Mouse (Mus musculus): ENCODE measurements at regions not wholly inside any gene's neighbourhood (a gene's known extent, or its start where the extent isn't known, plus 50 kb on each side); places are given as distances from the start of the nearest gene placed in this dataset.

DNA sequence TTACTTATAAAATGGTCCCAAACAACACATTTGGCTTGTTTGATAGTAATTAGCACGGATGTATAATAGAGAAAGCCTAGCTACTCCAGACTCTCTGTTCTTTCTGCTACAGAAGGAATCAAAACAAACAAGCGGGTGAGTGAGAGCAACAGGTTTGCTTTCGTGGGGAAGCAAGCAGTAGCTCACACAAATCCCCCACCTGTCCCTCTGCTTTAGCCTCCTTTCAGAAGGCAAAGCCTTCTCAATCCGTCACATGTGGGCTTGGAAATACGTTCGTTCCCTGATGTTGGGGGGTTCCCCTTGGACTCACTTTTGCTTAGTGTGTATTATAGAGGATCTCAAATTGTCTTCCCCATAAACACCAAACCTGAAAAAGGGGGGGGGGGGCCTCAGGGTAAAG lies 311.8 kb downstream of the Ndfip2 start:
- Histone ChIP-seq H3K9me3 (ENCODE audit: low read length) (no peaks in the 10 kb centered on the region), H3K4me1 (replicated peaks; ENCODE audit: low read depth, low read length) (no peaks in the 10 kb centered on the region), H3K27me3 (ENCODE audit: insufficient read depth, low read length) (no peaks in the 10 kb centered on the region), H3K36me3 (ENCODE audit: insufficient read depth, low read length) (no peaks in the 10 kb centered on the region), H3K4me3 (replicated peaks; ENCODE audit: low read length) (no peak overlapping the region)
- TF ChIP-seq NANOG (IDR thresholded peaks at IDR 0.05; ENCODE audit: borderline replicate concordance, low read length) (no peak), CTCF (conservative IDR thresholded peaks at IDR 0.05; ENCODE audit: low read length) (no peak), POU5F1 (IDR thresholded peaks at IDR 0.05; ENCODE audit: borderline replicate concordance, low read length) (no peak)

DNA sequence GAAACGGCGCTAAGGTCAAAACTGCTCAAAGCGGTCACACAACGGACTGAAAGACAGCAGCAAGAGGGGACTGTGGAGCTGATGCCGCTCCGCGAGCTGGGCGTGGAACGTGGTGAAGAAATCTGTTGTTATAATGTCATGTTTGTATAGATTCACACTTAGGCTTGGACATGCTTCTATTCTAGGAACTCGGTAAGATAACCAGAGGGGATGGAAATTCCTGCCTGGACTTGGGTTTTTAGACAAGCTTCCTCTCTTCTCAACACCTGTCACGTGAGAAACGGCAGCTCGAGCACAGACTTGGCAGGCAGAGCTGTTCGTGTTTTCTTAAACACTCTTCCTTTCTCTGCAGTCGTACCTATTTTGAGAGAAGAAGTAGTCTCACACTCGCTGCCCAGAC lies 307.5 kb downstream of the Ndfip2 start:
- H3K4me3 ChIP-seq (replicated peaks; ENCODE audit: low read length), result no peak overlapping the region
- no peaks in the 10 kb centered on the region for H3K9me3 ChIP-seq (ENCODE audit: low read length)
- no peaks in the 10 kb centered on the region for H3K4me1 ChIP-seq (replicated peaks; ENCODE audit: low read depth, low read length)
- no peaks in the 10 kb centered on the region for H3K27me3 ChIP-seq (ENCODE audit: insufficient read depth, low read length)
- TF ChIP-seq CTCF (conservative IDR thresholded peaks at IDR 0.05; ENCODE audit: low read length), result no peak
- no peak for TF ChIP-seq POU5F1 (IDR thresholded peaks at IDR 0.05; ENCODE audit: borderline replicate concordance, low read length)
- no peak for TF ChIP-seq NANOG (IDR thresholded peaks at IDR 0.05; ENCODE audit: borderline replicate concordance, low read length)
- no peaks in the 10 kb centered on the region for H3K36me3 ChIP-seq (ENCODE audit: insufficient read depth, low read length)

DNA sequence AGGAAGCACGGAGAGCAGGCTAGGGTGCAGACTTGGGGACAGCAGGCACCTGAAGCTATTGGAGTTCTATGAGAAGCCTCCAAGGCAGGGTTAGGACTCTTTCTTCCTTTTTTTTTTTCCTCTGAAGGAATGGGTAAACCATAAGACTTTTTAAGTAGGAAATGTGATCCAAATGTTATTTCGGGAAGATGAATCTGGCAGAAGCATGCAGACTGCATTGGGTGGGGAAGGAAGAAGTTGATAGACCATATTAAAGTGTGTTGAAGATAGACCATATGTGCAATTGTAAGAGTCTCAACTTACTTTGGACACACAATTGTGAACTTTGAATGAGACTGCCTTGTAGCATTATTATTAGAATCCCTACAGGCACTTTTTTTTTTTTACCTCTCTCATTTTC lies 304.5 kb downstream of the Ndfip2 start:
- Histone ChIP-seq H3K9me3 (ENCODE audit: low read length) (no peaks in the 10 kb centered on the region), H3K4me1 (replicated peaks; ENCODE audit: low read depth, low read length) (no peaks in the 10 kb centered on the region), H3K27me3 (ENCODE audit: insufficient read depth, low read length) (no peaks in the 10 kb centered on the region), H3K36me3 (ENCODE audit: insufficient read depth, low read length) (no peaks in the 10 kb centered on the region), H3K4me3 (replicated peaks; ENCODE audit: low read length) (no peak overlapping the region)
- TF ChIP-seq CTCF (conservative IDR thresholded peaks at IDR 0.05; ENCODE audit: low read length) (no peak), POU5F1 (IDR thresholded peaks at IDR 0.05; ENCODE audit: borderline replicate concordance, low read length) (no peak)

DNA sequence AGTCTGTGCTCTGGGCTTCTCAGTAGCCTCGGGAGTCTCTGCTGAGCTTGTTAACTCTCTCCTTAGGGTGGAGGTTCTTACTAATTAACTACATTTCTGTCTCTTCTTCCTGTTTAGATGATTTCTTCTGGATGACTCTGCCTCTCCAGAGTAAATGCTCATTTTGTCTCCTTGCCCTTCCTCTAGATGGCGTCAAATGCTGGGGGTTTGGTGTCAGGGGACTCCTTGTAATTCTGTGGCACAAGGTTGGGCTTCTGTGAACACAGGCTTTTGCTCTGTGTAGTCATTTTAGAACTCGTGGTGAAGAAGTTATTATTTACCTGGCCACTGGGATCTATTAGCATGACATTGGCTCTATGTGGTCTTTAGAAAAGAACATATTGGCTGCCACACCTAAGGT lies 298.4 kb downstream of the Ndfip2 start:
- TF ChIP-seq NANOG (IDR thresholded peaks at IDR 0.05; ENCODE audit: borderline replicate concordance, low read length), result no peak
- TF ChIP-seq POU5F1 (IDR thresholded peaks at IDR 0.05; ENCODE audit: borderline replicate concordance, low read length), result no peak
- TF ChIP-seq CTCF (conservative IDR thresholded peaks at IDR 0.05; ENCODE audit: low read length), result 0 out of 2 replicates have a peak, but pooled peaks have one; percentile 10

DNA sequence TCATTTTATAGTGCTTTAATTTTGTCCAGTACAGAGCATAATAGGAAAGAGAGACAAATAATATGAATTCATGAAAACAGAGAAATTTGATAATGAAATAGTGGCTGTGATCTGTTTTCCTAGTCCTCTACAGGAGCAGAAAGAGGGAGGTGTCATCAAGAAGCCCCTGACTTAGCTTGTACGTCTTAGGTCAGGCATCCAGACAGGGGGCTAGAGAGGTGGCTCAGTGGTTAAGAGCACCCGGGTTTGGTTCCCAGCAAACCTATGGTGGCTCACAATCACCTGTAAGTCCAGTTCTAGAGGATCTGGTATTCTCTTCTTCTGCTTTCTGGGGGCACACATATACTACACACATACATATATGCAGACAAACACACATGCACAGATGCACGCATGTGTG lies 285.7 kb downstream of the Ndfip2 start:
- Histone ChIP-seq H3K9me3 (ENCODE audit: low read length) (no peaks in the 10 kb centered on the region), H3K4me1 (replicated peaks; ENCODE audit: low read depth, low read length) (no peaks in the 10 kb centered on the region), H3K36me3 (ENCODE audit: insufficient read depth, low read length) (no peaks in the 10 kb centered on the region), H3K4me3 (replicated peaks; ENCODE audit: low read length) (no peak overlapping the region), H3K27me3 (ENCODE audit: insufficient read depth, low read length) (no peaks in the 10 kb centered on the region)
- TF ChIP-seq CTCF (conservative IDR thresholded peaks at IDR 0.05; ENCODE audit: low read length), result no peak
- TF ChIP-seq POU5F1 (IDR thresholded peaks at IDR 0.05; ENCODE audit: borderline replicate concordance, low read length), result no peak
- no peak for TF ChIP-seq NANOG (IDR thresholded peaks at IDR 0.05; ENCODE audit: borderline replicate concordance, low read length)

More for the DNA sequence above, 298.4 kb downstream of the Ndfip2 start:
- no peaks in the 10 kb centered on the region for H3K9me3 ChIP-seq (ENCODE audit: low read length)
- no peaks in the 10 kb centered on the region for H3K27me3 ChIP-seq (ENCODE audit: insufficient read depth, low read length)
- no peaks in the 10 kb centered on the region for H3K36me3 ChIP-seq (ENCODE audit: insufficient read depth, low read length)
- no peak overlapping the region for H3K4me3 ChIP-seq (replicated peaks; ENCODE audit: low read length)
- no peaks in the 10 kb centered on the region for H3K4me1 ChIP-seq (replicated peaks; ENCODE audit: low read depth, low read length)

DNA sequence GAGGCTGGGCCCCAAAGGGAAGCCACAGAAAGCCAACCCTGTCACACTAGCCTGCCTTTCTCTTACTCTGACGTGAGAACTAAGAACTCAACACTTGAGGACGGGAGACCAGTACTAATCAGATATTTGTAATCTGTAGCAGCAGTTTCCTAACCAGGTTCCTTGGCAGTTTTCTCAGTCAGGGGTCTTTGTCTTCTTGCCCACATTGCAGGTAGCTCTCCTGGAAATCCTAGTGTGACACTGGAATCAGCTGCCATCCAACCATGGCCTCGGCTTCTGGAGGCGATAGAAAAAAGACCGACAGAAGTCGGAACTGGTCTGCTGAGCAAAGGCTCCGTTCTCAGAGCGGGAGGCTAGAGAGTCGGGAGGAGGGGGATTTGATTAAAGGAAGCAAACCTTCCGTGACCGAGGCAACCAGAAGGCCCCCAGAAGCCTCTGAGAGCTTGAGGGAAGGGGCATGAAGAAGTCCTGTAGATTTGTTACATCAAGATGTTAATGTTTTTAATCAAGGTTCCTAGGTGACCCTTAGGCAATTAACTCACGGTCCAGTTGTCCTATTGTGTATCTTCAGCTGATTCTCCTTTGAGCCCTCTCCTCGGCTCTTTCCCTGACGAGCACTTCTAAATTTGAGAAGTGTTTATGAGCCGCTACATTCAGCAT lies 284.2 kb downstream of the Ndfip2 start:
- Histone ChIP-seq H3K9me3 (ENCODE audit: low read length) (no peaks in the 10 kb centered on the region), H3K27me3 (ENCODE audit: insufficient read depth, low read length) (no peaks in the 10 kb centered on the region), H3K36me3 (ENCODE audit: insufficient read depth, low read length) (no peaks in the 10 kb centered on the region), H3K4me1 (replicated peaks; ENCODE audit: low read depth, low read length) (no peaks in the 10 kb centered on the region), H3K4me3 (replicated peaks; ENCODE audit: low read length) (no peak overlapping the region)
- TF ChIP-seq NANOG (IDR thresholded peaks at IDR 0.05; ENCODE audit: borderline replicate concordance, low read length) (no peak), CTCF (conservative IDR thresholded peaks at IDR 0.05; ENCODE audit: low read length) (no peak), POU5F1 (IDR thresholded peaks at IDR 0.05; ENCODE audit: borderline replicate concordance, low read length) (no peak)

DNA sequence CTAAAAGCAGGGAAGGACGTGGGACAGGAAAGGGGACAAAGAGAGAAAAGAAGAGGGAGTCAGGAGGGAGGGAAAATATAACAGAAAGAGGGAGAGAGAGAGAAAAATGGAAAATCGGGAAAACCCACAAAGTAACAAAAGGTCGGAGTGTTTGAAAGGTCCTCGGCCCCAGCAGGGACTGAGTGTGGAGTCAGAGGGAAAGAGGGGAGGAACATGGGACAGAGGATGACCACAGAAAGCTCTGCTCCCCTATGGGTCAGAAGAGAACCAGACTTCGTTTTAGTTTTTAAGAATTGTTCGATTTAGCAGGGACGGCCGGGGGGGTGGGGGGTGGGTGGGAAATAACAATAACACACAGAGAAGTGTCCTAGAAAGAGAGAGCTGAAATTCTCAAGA lies 283.7 kb downstream of the Ndfip2 start:
- Histone ChIP-seq H3K4me3 (replicated peaks; ENCODE audit: low read length) (no peak overlapping the region), H3K36me3 (ENCODE audit: insufficient read depth, low read length) (no peaks in the 10 kb centered on the region), H3K9me3 (ENCODE audit: low read length) (no peaks in the 10 kb centered on the region), H3K27me3 (ENCODE audit: insufficient read depth, low read length) (no peaks in the 10 kb centered on the region), H3K4me1 (replicated peaks; ENCODE audit: low read depth, low read length) (no peaks in the 10 kb centered on the region)
- no peak for TF ChIP-seq CTCF (conservative IDR thresholded peaks at IDR 0.05; ENCODE audit: low read length)
- no peak for TF ChIP-seq NANOG (IDR thresholded peaks at IDR 0.05; ENCODE audit: borderline replicate concordance, low read length)
- no peak for TF ChIP-seq POU5F1 (IDR thresholded peaks at IDR 0.05; ENCODE audit: borderline replicate concordance, low read length)

DNA sequence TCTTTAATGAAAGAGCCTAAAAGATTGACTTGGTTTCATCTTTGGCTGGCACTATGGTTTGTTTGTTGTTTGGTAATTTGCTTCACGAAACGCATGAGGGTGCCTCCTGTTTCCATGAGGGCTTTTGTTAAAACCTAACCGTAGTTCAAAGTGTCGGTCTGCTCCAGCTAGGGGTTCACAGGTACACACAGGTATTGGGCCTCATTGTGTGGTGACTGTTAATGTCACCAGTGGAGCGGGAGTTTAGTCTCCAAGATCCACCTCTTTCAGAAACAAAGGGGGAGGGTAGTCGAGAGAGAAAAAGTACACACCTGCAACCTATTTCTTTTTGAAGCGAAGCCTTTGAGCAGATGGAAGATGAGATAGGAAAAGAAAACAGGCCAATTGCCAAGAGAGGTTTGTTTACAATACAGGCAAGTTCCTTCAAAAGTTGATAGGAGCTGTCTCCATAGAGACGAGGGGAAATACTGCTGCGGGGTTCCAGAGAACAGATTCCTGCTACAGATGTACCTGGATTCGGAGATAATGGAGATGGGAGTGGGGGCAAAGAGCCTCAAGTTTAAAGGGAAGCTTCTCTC lies 273.9 kb downstream of the Ndfip2 start:
- no peaks in the 10 kb centered on the region for H3K4me1 ChIP-seq (replicated peaks; ENCODE audit: low read depth, low read length)

More for the DNA sequence above, 273.9 kb downstream of the Ndfip2 start:
- TF ChIP-seq POU5F1 (IDR thresholded peaks at IDR 0.05; ENCODE audit: borderline replicate concordance, low read length) (no peak), NANOG (IDR thresholded peaks at IDR 0.05; ENCODE audit: borderline replicate concordance, low read length) (no peak), CTCF (conservative IDR thresholded peaks at IDR 0.05; ENCODE audit: low read length) (no peak)
- no peaks in the 10 kb centered on the region for H3K36me3 ChIP-seq (ENCODE audit: insufficient read depth, low read length)
- no peak overlapping the region for H3K4me3 ChIP-seq (replicated peaks; ENCODE audit: low read length)
- H3K27me3 ChIP-seq (ENCODE audit: insufficient read depth, low read length), result no peaks in the 10 kb centered on the region
- peaks cover 15% of the 10 kb centered on the region; the same call in 1 of the 2 replicates for H3K9me3 ChIP-seq (ENCODE audit: low read length)
